Mouse (Mus musculus): ENCODE measurements around the gene Ehd4. TPM values are rescaled to one million over a fixed set of nuclear protein-coding genes. Genes with fewer than 3 reads are reported as not detected.

The Ehd4 gene
- total RNA-seq, 4 experiments from 2014 or later = 7.9 to 19.0 (median 12.0) TPM

DNA sequence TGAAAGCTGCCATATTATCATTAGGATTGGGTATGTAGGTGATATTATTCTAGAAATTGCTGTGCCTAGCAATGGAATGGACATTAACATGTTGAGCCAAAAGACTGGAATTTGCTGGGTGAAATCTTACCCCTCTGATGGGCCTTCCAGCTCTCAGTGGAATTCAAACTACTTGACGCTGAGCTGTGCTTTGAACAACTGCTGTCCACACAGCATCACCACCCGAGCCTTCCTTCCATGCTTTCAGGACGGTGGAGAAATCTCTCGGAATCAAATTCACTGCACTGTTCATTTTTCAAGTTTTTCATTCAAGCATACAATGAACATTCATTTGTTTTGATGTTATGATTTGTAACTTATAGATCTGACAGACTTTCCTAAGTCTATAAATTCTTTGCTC, 10.0 kb downstream of the Ehd4 start:
- no peak for DNase-seq (ENCODE audit: low spot score in 2 of 2)

DNA sequence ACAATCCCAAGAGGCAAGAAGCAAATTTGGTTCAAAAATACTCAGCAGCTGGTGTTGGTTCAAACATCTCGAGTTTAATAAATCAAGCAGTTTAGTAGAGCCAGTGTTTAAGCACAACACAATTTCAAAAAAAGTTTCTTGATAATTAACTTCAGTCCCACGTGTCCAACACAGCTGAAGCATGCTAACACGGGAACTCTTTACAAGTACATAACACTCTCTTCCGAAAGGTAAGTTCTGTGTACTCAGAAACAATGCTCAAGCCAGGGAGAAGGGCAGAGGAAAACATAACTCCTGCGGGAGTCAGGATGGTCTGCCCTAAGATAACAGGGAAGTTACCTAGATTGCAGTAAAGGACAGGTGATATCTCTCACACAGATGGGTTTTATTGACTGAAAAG, 12.1 kb downstream of the Ehd4 start:
- DNase-seq (ENCODE audit: low spot score in 2 of 2) = no peak

DNA sequence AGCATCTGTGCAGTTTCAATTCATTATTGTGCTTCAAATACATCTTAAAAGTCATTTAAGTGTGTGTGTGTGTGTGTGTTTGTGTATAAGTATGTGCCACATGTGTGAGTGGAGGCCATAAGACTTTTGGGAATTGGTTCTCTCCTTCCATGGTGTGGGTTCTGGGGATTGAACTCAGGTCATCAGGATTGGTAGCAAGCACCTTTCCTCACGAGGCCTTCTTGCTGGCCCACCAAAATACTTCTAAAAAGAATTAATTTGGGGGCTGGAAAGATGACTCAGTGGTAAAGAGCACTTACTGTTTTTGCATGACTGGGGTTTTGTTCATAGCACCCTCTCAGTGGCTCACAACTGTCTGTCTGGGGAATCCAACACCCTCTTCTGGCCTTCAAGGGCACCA, 12.7 kb downstream of the Ehd4 start:
- no peak for DNase-seq (ENCODE audit: low spot score in 2 of 2)

DNA sequence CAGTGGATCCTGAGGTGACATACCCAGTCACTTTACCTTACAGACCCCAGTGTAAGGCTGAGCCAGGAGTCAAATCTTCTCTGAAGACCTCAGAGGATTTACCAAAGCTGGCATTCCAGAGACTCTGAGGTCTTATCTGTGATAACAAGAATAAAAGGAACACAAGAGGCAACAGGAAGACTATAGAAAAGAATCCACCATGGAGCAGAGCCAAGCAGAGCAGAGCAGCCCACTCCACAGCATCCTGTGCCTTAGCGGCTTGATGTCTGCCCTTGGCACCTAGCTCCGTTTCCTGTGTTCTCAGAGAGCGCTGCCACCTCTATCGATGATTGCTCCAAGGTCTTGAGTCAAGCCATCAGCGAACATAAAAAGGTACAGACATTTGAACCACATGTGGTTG, 14.1 kb downstream of the Ehd4 start:
- no peak for DNase-seq (ENCODE audit: low spot score in 2 of 2)

DNA sequence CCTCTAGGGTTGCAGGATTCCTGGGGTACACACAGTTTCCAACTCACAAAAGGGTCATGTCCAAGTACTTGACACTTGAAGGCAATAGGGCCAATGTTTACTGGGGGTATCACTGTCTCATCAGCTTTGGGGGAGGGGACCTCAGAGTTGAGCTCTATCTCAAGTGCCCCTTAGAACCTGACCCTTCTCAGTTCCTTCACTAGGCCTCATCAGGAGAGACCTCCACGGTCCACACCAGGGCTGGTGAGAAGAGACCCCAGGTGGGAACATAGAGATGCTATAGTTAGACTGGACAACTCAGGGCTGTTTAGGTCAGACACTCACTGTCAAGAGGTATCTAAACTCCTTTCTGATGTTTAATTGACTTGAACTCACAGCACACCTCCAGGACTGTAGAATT, 15.3 kb downstream of the Ehd4 start:
- no peak for DNase-seq (ENCODE audit: low spot score in 2 of 2)

DNA sequence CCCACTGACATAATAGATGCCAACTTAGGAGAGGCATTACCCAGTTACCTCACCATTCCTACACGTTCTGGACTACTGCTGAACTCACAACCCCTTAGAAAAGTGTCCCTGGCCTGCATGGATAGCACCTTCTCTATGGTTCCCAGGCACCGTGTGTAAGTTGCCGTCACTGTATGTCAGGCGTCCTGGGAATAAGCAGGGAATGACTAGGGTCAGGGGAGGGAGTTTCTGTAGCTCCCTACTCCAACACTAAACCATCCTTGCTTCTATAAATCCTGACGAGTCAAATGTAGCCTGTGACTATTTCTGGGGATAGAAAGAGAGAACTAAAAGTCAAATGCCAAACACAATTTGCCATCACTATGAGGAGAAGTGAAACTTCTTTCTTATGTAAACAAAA, 17.1 kb downstream of the Ehd4 start:
- no peak for DNase-seq (ENCODE audit: low spot score in 2 of 2)

DNA sequence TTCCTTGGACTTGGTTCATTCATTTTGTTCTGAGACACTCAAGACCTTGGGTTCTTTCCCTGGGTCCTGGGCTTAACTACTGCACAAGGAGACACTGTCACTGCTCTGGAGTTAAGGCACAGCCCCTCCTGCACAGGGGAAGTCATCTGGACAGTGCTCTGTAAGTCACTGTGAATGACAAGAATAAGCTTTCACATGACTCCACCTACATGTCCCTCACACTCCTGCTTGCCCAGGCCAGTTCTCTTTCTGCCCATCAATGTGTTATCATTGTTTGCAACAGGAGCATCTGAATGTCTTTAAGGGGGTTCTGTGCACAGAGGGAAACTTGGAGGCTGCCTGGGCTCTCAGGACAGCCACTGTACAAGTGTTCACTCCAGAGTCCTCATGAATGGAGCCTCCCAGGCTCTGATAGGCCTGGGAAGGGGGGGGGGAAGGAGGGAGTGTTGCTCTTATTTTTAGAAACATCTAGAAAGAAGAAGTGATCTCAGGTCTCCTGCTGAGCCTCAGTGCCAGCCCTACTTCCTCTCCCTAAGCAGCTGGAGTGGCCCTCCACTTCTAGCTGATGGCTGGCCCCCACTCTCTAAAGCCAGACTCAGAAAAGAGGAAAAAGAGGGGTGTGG, 19.8 kb downstream of the Ehd4 start:
- no peak for DNase-seq (ENCODE audit: low spot score in 2 of 2)

DNA sequence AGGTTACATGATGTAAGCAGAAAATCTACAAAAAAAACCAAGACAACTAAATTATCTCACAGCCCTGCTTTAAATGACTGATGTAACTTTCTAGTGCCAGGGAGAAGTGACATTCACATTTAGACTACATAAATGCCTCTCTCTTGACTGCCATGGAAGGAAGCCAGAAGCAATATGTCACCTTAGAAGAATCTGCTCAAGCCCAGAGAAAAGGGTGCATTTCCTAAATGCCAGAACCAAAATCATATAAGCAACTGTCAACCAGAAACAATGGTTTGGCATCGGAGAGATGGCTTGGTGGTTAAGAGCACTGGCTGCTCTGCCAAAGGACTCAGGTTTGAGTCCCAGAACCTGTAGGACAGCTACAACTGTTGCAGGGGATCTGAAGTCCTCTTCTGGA, 22.5 kb downstream of the Ehd4 start:
- no peak for DNase-seq (ENCODE audit: low spot score in 2 of 2)

DNA sequence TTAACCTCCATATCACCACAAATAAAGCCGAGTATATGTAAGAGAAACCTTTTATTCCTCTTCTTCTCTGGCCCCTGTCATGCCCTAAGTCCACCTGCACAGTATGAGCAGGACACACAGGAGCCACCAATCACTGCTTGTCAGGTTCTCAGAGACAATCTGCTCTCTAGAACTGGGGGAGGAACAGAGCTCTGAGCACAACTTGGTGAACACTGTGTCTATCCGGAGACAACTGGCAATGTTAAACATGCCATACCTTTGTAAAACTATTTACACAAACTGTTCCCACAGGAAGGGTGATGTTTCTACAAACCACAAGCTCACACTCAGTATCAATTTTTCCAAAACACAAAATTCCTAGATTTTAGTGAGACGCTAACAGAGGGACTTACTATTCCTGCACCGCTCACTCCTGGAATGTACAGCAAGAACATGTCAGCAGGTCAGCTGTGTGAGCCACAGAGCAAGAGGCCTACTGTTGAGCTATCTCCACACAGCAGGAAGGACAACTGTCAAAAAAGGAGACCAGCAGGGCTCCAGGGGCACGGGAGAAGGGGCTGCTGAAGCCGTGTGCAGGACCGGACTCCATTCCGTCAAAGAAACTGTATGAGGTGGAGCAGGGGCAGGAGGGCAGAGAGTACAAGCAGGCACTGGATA, 25.0 kb downstream of the Ehd4 start:
- DNase-seq (ENCODE audit: low spot score in 2 of 2) = no peak

DNA sequence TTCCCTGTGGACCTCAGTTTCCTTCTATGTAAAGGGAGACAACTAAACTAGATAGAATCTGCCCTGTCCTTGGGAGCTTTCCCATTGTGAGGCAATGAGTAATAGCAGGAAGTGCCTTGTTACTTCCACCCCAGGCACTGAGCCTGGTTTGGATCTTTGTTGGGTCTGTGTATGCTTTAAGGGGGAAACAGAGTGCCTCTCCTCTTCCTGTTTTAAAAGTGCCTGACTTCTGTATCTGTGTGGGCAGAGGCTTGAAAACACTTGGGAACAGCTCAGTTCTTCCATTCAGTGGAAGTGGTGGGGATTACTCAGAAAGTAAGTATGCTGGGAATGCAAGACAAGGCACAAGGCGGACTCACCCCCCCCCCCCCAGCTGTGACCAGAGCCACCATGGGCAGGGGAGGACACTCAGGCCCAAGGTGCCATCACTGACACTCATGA, 25.8 kb downstream of the Ehd4 start:
- DNase-seq (ENCODE audit: low spot score in 2 of 2) = no peak

DNA sequence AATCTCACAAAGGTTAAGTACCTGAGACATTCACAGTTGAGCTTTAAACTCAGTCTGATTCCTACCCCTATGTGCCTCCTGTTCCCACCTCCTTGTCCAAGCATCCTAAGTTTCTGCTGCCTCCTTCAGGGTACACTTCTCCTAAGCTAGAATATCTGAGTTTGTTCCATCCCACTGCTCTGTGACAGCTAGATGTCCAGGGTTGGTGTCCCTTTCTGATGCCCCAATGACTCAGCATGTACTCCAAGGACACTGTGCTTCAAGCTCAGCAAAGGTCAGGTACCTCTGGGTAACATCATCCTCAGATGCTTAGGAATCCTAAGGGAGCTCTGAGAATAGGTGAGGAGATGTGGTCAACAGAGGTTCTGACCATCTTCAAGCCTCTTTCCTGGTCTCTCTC, 26.4 kb downstream of the Ehd4 start:
- no peak for DNase-seq (ENCODE audit: low spot score in 2 of 2)

DNA sequence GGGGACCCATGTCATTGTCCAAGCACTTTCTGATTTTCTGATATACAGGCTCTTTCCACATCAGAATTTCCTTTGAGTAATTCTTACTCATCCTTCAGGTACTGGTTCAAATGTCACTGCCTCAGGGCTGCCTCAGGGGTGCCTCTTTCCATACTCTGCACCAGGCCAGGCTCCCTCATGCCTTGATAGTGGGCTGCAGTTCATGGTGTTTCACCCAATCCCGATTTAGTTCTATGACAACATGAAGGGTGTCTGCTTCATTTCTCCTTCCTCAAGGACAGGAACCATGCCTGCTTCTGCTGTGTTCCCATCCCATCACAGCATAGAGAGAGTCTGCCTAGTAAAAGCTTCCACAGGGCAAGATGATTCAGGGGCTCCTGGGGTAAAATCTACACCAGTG, 27.5 kb downstream of the Ehd4 start:
- no peak for DNase-seq (ENCODE audit: low spot score in 2 of 2)

DNA sequence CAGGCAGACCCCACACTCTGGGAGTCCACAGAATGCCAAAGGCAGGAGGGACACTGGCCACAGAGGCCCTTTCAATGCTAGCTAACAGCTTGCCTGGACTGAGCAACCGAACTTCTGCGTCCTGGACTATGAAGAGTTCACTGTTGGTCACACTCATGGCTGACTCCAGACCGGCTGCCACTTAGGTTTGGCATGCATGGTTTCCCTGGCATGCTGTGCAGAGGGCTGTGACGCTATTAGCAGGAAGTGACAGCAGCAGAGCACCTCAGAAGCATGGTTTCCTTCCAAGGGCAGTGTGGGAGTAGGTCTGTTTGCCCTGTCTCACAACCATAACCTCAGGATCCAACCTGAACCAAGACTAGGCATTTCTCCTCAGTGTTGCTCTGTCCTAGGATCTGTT, 28.0 kb downstream of the Ehd4 start:
- DNase-seq (ENCODE audit: low spot score in 2 of 2) = no peak

DNA sequence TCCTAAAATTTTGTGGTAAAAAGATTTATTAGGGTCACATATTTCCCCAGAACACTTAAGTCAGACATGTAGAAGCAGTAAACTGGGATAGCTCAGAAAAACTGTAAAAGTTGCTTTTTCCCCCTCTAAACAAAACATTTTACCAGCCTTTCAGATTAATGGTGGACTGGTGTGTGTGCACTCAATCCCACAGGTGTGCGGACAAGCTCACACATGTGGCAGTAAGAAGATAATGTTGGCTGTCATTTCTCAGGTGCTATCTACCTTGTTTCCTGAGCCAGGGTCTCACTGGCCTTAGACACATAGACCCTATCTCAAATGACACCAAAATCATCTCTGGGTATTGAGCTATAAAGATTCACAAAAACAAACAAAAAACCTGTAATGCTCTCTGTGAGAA, 28.9 kb downstream of the Ehd4 start:
- no peak for DNase-seq (ENCODE audit: low spot score in 2 of 2)

DNA sequence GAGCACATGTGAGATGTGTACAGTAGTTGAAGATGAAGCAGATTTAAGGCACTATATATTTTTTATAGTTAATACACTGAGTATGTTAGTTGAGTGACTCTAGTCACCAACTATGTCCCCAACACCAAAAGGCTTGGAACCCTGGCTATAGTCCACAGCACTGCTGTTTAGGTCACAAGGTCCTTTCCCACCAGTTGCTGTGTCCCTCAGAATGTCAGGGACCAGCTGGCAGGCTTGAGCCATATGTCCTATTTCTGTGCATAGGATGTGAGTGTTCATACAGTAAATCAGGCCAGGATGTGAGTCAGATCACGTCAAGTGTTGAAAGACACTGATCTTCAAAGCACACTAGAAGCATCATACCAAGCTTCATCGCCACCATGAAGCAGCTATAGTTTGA, 29.5 kb downstream of the Ehd4 start:
- no peak for DNase-seq (ENCODE audit: low spot score in 2 of 2)

DNA sequence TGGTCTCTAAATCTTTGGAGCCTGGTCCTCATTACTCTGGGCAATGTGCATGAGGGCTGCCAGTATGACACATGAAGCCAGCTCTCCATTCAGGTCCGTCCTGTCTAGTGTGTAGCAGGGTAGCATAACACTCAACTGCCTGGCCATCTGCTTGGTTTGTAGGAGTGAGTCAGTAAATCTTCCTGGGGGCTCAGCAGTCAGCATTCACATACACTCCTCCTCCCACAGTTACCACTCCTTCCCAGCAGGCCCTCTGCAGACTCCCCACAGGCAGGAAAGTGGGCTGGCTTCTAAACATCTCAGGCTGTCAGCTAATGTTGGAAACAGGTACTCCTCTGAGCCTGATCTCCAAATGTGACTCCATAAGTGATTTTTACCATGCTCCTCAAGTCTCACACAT, 30.3 kb downstream of the Ehd4 start:
- DNase-seq (ENCODE audit: low spot score in 2 of 2) = no peak

DNA sequence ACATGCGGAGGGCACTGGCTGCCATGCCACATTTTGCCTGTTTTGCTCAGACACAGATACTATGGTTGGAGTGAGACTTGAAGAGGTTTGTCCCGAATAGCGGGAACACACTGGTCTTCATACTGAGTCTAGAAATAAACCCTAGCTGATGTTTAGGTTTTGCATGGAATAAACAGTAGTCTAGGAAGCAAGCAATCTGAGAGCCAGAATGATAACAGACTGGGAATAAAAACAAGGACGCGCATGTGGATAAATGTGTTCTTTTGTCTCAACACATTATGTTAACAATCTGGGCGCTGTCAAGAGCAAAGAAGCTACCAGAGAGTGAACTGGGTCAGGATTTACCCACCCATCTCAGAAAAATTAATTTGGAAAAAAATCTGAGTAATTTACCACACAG, 31.4 kb downstream of the Ehd4 start:
- no peak for DNase-seq (ENCODE audit: low spot score in 2 of 2)

DNA sequence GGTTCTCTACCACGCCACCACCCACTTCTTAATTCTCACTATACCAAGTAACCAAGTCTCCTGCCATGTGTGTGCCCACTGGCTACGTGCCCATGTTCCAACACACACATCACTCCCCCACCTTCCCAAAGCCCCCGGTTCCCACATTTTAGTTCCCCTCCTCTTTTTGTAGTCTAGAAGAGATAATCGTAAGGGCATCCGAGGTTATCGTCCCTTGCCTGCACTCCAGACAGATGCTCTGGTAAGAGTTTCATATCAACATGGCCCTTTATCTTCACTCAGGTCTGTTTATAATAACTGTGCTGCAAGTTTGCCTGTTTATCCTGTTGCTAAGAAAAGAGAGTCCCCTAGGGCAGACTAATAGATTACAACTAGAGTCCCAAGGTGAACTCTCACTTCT, 37.1 kb downstream of the Ehd4 start:
- DNase-seq (ENCODE audit: low spot score in 2 of 2) = no peak

DNA sequence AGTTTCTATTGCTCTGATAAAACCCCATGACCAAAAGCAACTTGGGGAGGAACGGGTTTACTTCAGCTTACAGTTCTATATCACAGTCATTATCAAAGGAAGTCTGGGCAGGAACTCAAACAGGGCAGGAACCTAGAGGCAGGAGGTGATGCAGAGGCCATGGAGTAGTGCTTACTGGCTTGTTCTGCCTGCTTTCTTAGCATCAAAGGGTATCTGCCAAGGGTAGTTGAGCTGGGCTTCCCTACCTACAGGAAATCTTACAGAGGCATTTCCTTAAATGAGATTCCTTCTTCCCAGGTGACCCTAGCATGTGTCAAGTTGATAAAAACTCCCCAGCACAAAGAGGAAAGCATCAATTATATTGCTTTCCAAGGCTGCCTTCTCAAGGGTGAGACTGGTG, 38.0 kb downstream of the Ehd4 start:
- no peak for DNase-seq (ENCODE audit: low spot score in 2 of 2)

DNA sequence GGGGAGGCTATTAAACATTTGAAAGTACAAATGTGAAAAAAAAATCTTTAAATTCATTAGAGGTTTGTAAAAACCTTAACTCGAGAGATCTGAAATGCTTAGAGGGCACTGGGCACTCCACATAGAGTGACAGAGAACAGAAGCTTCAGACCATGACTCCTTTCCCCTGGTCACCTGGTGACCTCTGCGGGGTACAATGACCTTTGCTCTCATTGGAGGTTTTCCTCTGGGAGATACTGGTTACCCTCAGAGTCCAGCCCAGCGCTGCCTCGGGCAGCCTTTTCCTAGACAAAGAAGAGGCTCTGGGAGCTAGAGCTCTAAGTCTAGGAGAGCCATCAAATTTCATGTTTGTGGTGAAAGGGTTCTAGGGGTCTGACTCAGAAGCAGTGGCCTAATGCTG, 39.4 kb downstream of the Ehd4 start:
- DNase-seq (ENCODE audit: low spot score in 2 of 2) = no peak

DNA sequence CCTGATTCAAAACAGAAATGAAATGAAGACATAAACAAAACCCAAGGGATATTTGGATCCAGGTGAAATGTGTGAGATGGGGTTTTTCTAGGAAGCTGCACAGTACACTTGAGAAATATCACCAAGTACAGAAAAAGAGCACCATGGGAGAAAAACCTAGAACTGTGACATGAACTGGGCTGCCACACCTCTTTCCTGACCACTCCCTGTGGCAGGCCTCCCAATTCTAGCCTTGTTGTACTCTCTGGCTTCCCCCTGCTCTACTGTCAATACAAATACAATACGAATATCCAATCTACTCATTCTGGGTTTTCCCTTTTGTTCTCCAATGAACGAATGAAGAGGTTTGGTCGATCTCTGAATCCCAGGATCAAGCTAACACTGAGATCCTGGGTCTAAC, 40.4 kb downstream of the Ehd4 start:
- no peak for DNase-seq (ENCODE audit: low spot score in 2 of 2)

DNA sequence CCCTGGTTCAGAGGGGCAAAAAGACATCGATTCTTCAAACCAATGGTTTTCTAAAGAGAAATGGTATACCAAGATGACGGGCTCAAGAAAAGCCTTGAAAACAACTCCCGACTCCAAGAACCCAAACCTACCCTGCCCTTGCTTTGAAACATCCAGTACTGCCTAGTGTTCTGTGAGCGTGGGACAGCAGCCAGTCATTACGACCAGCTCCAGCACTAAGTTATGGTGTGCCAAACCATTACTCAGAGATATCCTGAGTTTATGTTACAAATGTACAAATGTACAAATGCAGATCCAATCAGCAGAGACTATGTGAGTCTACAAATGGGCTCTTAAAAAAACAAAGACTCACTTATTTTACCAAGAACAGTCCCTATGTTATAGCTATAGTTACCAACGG, 40.9 kb downstream of the Ehd4 start:
- no peak for DNase-seq (ENCODE audit: low spot score in 2 of 2)

DNA sequence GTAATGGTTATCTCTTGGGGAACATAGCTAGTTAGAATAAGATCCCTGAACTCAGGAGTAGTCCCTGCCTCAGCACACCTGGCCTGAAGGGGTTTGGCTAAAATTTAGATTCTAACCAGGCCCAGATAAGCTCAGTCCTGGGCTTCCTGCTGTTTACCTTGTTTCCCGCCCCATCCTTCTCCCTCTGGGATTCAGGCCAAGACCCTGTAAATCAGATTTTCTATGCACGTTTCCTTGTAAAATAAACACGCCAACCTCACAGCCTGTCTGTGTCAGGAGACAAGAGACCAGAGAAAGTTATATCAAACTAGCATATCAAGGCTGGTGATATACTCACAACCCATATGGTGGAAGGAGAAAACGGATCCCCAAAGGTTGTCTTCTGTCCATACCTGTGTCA, 42.8 kb downstream of the Ehd4 start:
- no peak for DNase-seq (ENCODE audit: low spot score in 2 of 2)

DNA sequence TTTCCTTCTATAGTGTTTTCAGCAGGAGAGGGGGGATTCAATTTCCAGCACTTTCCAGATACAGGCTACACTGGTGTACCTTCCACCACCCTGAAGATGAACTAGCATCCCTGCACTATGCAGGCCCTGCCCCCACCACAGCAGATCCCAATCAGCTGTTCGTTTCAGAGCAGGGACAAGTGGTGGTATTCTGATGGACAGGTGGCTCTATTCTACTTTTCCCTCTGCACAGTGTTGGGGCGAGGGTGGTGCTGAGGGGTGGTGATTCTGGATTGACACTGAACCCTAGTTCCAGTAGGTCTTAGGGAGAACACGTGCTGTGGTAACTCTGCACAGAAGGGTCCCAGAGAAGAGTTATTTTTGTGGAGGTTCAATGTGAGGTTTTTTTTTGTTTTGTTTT, 43.2 kb downstream of the Ehd4 start:
- DNase-seq (ENCODE audit: low spot score in 2 of 2) = no peak

Measured in layer of hippocampus, adult 8-10 months (tissue).